Mouse (Mus musculus): ENCODE data around the gene Hspg2.

GRCm38 (mm10) chr4:137488038-137488437 is 19.5 kb downstream of the Hspg2 start:
- TF ChIP-seq TAL1 (IDR thresholded peaks at IDR 0.05; ENCODE audit: low read length) = no peak
- TF ChIP-seq GATA1 (IDR thresholded peaks at IDR 0.05; ENCODE audit: low read length) = no peak
